Mouse (Mus musculus) MEL (cell line): Measurements from ENCODE around the gene D230025D16Rik. TPM values are rescaled to one million over a fixed set of nuclear protein-coding genes. Genes with fewer than 3 reads are reported as not detected.
"Not testable (repeated sequence)": the region's sequence is repeated elsewhere in the genome, so short reads cannot be mapped to it uniquely, and the experiment has no call there.

Experiments
- DNase-seq: peaks from one replicate; pipeline ENCODE4 v3.0.0; 2011; ENCODE audit warnings: low read depth, low spot score
- H3K27ac ChIP-seq: 2 replicates; pipeline ENCODE4 v1.5.1; 2012; ENCODE audit warnings: low read depth, mild to moderate bottlenecking, control low read depth, low read length, moderate library complexity; ENCODE audit not compliant: control insufficient read depth
- H3K27me3 ChIP-seq, 2 experiments: fragments of 150-350 bp in 1 of 2; sonication (generic) in 1 of 2; 2 replicates each; pipeline ENCODE4 v1.6.1; 2012; ENCODE audit warnings: low read length in 2 of 2, mild to moderate bottlenecking in 2 of 2, improper control_type of control experiment in 1 of 2, moderate library complexity in 1 of 2; ENCODE audit not compliant: insufficient read depth in 2 of 2, control insufficient read depth in 1 of 2
- H3K36me3 ChIP-seq, 2 experiments: 2 replicates each; pipeline ENCODE4 v1.6.1; 2012 to 2014; ENCODE audit warnings: low read length in 2 of 2, improper control_type of control experiment in 1 of 2, inconsistent platforms in 1 of 2, mild to moderate bottlenecking in 1 of 2; ENCODE audit not compliant: insufficient read depth in 2 of 2, control insufficient read depth in 1 of 2
- H3K4me1 ChIP-seq, 2 experiments: fragments of 150-350 bp in 1 of 2; sonication (generic) in 1 of 2; 2 replicates each; pipeline ENCODE4 v1.6.1; 2012; ENCODE audit warnings: low read length in 2 of 2, improper control_type of control experiment in 1 of 2, mild to moderate bottlenecking in 1 of 2; ENCODE audit not compliant: insufficient read depth in 2 of 2, control insufficient read depth in 1 of 2
- H3K4me3 ChIP-seq, 2 experiments: fragments of 150-350 bp in 1 of 2; sonication (generic) in 1 of 2; 2 replicates each; pipeline ENCODE4 v1.5.1; 2012; ENCODE audit warnings: low read depth in 2 of 2, low read length in 2 of 2, mild to moderate bottlenecking in 2 of 2, moderate library complexity in 2 of 2, control low read depth in 1 of 2, improper control_type of control experiment in 1 of 2; ENCODE audit not compliant: control insufficient read depth in 1 of 2, insufficient read depth in 1 of 2
- H3K79me2 ChIP-seq: 2 replicates; pipeline ENCODE4 v1.6.1; 2012; ENCODE audit warnings: mild to moderate bottlenecking, low read length, moderate library complexity; ENCODE audit not compliant: control insufficient read depth, poor library complexity, insufficient read depth
- H3K9ac ChIP-seq: 2 replicates; pipeline ENCODE4 v1.6.1; 2012; ENCODE audit warnings: low read depth, mild to moderate bottlenecking, control low read depth, low read length, moderate library complexity; ENCODE audit not compliant: control insufficient read depth, poor library complexity, severe bottlenecking
- H3K9me3 ChIP-seq: fragments of 150-350 bp; sonication (generic); replicated peaks from 2 replicates; pipeline ENCODE4 v1.6.1; 2012; ENCODE audit warnings: mild to moderate bottlenecking, low read length, improper control_type of control experiment, moderate library complexity; ENCODE audit not compliant: insufficient read depth
- CHD1 ChIP-seq: IDR thresholded peaks from 2 replicates; pipeline ENCODE4 v1.6.1; 2012; ENCODE audit warnings: low read depth, mild to moderate bottlenecking, inconsistent platforms, low read length, improper control_type of control experiment
- CHD2 ChIP-seq: IDR thresholded peaks from 2 replicates; pipeline ENCODE4 v1.6.1; 2011; ENCODE audit warnings: low read length, improper control_type of control experiment
- CTCF ChIP-seq, 3 experiments: IDR thresholded peaks in 2 of 3; conservative IDR thresholded peaks in 1 of 3; 2 replicates each; pipeline ENCODE4 v1.5.1; 2011 to 2012; ENCODE audit warnings: low read length in 3 of 3, low read depth in 2 of 3, mild to moderate bottlenecking in 2 of 3, improper control_type of control experiment in 1 of 3, inconsistent platforms in 1 of 3, mixed read lengths in 1 of 3, moderate library complexity in 1 of 3; ENCODE audit not compliant: control insufficient read depth in 1 of 3, insufficient read depth in 1 of 3, poor library complexity in 1 of 3, severe bottlenecking in 1 of 3
- EP300 ChIP-seq, 2 experiments: IDR thresholded peaks; 2 replicates each; pipeline ENCODE4 v1.6.1; 2011; ENCODE audit warnings: improper control_type of control experiment in 2 of 2, low read length in 2 of 2, low read depth in 1 of 2, mild to moderate bottlenecking in 1 of 2
- JUND ChIP-seq: IDR thresholded peaks from 2 replicates; pipeline ENCODE4 v1.6.1; 2011; ENCODE audit warnings: low read depth, mild to moderate bottlenecking, improper control_type of control experiment, low read length
- MEF2A ChIP-seq: IDR thresholded peaks from 2 replicates; pipeline ENCODE4 v1.6.1; 2014; ENCODE audit warnings: low read depth, mild to moderate bottlenecking, inconsistent platforms, low read length, improper control_type of control experiment; ENCODE audit not compliant: poor library complexity, insufficient replicate concordance, severe bottlenecking; ENCODE audit errors: extremely low read depth
- MYB ChIP-seq: IDR thresholded peaks from 2 replicates; pipeline ENCODE4 v1.6.1; 2011; ENCODE audit warnings: mild to moderate bottlenecking, low read depth, low read length, improper control_type of control experiment
- MYC ChIP-seq: IDR thresholded peaks from 2 replicates; pipeline ENCODE4 v1.6.1; 2011; ENCODE audit warnings: low read depth, mild to moderate bottlenecking, low read length, improper control_type of control experiment, moderate library complexity
- NRF1 ChIP-seq: IDR thresholded peaks from 2 replicates; pipeline ENCODE4 v1.6.1; 2014; ENCODE audit warnings: low read depth, mild to moderate bottlenecking, inconsistent platforms, low read length, improper control_type of control experiment, moderate library complexity; ENCODE audit not compliant: poor library complexity, insufficient read depth, severe bottlenecking
- POLR2A ChIP-seq, 2 experiments: IDR thresholded peaks; 2 replicates each; pipeline ENCODE4 v1.6.1; 2011 to 2012; ENCODE audit warnings: low read length in 2 of 2, mild to moderate bottlenecking in 2 of 2, control low read depth in 1 of 2, improper control_type of control experiment in 1 of 2, low read depth in 1 of 2, moderate library complexity in 1 of 2; ENCODE audit not compliant: control insufficient read depth in 1 of 2, insufficient read depth in 1 of 2, poor library complexity in 1 of 2
- RAD21 ChIP-seq: IDR thresholded peaks from 2 replicates; pipeline ENCODE4 v1.6.1; 2011; ENCODE audit warnings: mild to moderate bottlenecking, low read depth, low read length, improper control_type of control experiment
- SMC3 ChIP-seq: IDR thresholded peaks from 2 replicates; pipeline ENCODE4 v1.6.1; 2011; ENCODE audit warnings: low read depth, low read length, improper control_type of control experiment
- USF1 ChIP-seq: IDR thresholded peaks from 2 replicates; pipeline ENCODE4 v1.6.1; 2014; ENCODE audit warnings: low read depth, mild to moderate bottlenecking, inconsistent platforms, low read length, improper control_type of control experiment, moderate library complexity
- USF2 ChIP-seq, 2 experiments: IDR thresholded peaks; 2 replicates each; pipeline ENCODE4 v1.6.1; 2011 to 2012; ENCODE audit warnings: improper control_type of control experiment in 2 of 2, low read length in 2 of 2, borderline replicate concordance in 1 of 2, inconsistent platforms in 1 of 2, low read depth in 1 of 2, mild to moderate bottlenecking in 1 of 2; ENCODE audit not compliant: insufficient read depth in 1 of 2
- ZMIZ1 ChIP-seq: IDR thresholded peaks from 2 replicates; pipeline ENCODE4 v1.6.1; 2012; ENCODE audit warnings: low read depth, mild to moderate bottlenecking, inconsistent platforms, low read length, improper control_type of control experiment, moderate library complexity
- polyA plus RNA-seq, 2 experiments: library from polyadenylated mRNA; stranded (reverse) in 1 of 2; unstranded in 1 of 2; fragments of >175 nt in 1 of 2; fragments of >200 nt in 1 of 2; gene quantifications; 2 replicates each; pipeline versions ENCODE4 v1.2.1 to v1.2.4; 2012; ENCODE audit warnings: low replicate concordance in 2 of 2, low read depth in 1 of 2; ENCODE audit not compliant: insufficient read length in 2 of 2, insufficient read depth in 1 of 2, missing spikeins in 1 of 2
- total RNA-seq: library from RNA; depleted of rRNA; stranded (reverse); fragments of 300-350 nt; gene quantifications from 2 replicates; pipeline ENCODE4 v1.2.3, GENCODE M21; 2012

The D230025D16Rik gene
- total and polyA plus RNA-seq, 3 experiments = 18.3 to 22.4 TPM; not detected in 1

DNA sequence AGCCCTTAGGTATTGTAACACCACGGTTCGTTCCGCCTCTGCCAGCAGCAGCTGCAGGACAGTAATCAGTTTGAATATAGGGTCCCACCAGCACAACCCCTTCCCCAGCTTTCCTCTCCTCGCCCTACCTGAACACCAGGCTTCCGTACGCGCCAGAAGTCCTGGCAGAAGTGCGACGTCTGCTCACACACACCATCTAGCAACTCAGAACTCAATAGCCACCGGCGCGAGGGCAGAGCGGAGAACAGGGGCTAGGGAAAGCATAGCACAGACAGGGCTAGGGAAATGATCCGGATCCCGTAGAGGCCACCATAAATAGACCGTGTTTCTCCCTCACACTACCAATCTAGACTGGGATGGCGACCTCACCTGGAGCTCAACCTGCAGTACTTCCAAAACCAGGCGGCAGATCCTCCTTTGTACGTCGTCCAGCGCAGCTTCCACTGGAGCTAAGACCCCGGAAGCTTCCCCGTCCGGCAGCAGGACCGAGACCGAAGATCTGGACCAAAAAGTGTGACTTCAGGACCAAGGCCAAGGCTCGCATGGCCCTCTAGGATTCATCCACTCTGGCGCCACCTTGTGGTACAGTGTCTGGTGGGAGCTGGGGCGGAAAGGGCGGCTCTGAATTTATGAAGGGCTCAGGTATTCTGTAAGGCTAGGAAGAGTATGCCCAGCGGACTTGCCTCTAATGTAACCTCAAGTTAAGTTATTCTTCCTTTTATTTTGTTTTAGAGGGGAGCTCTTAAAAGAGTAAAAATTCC lies 65.8 kb downstream of the D230025D16Rik start (continued):
- TF ChIP-seq MEF2A (no peak), EP300 (IDR thresholded peaks at IDR 0.05; ENCODE audit: low read depth in 1 of 2, low read length in 2 of 2) (0 out of 4 replicates have a peak, but pooled peaks of 1 of the 2 experiments have one; percentile 25), CHD1 (no peak)

DNA sequence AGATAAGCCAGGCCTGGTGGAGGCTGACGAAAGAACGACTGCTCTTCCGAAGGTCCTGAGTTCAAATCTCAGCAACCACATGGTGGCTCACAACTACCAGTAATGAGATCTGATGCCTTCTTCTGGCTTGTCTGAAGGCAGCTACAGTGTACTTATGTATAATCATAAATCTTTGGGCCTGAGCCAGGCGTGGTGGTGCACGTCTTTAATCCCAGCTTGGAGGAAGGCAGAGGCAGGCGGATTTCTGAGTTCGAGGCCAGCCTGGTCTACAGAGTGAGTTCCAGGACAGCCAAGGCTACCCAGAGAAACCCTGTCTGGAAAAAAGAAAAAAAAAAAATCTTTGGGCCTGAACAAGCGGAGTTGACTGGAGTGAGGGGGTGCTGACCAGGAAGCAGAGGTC lies 66.4 kb downstream of the D230025D16Rik start:
- not testable (repeated sequence) for H3K36me3 ChIP-seq, H3K27ac ChIP-seq, H3K79me2 ChIP-seq, DNase-seq, H3K27me3 ChIP-seq, H3K9ac ChIP-seq, H3K9me3 ChIP-seq, H3K4me3 ChIP-seq
- H3K4me1 ChIP-seq = peaks cover 4 to 16% of the 10 kb centered on the region in 2 experiments; a peak in 3 of 4 replicates

DNA sequence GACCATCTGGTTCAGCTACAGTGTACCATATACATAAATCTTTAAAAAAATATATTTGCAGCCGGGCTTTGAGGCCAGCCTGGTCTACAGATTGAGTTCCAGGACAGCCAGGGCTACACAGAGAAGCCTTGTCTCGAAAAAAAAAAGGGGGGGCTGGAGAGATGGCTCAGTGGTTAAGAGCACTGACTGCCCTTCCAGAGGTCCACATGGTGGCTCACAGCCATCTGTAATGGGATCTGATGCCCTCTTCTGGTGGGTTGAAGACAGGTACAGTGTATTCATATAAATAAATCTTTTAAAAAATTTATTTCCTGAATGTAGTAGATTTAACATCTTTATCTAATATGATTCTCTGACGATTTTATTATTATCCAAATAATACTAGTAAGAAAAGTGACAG lies 66.9 kb downstream of the D230025D16Rik start:
- H3K4me3 ChIP-seq, H3K36me3 ChIP-seq, H3K79me2 ChIP-seq, H3K27me3 ChIP-seq, H3K27ac ChIP-seq, H3K9me3 ChIP-seq, H3K9ac ChIP-seq: not testable (repeated sequence)
- peak; percentile 47 for DNase-seq
- peak; percentile 20 for TF ChIP-seq RAD21
- peak; percentile 45 for TF ChIP-seq SMC3
- peak; percentile 13 to 52 (median 43); a peak in 4 of 6 replicates for TF ChIP-seq CTCF (IDR thresholded peaks at IDR 0.05 in 2 of 3, conservative IDR thresholded peaks at IDR 0.05 in 1 of 3; ENCODE audit: control insufficient read depth in 1 of 3, insufficient read depth in 1 of 3, low read depth in 2 of 3, low read length in 3 of 3, poor library complexity in 1 of 3, severe bottlenecking in 1 of 3)
- peak; percentile 60; the same call in 1 of the 2 replicates for TF ChIP-seq MYC
- H3K4me1 ChIP-seq = peaks cover 5 to 20% of the 10 kb centered on the region in 2 experiments

DNA sequence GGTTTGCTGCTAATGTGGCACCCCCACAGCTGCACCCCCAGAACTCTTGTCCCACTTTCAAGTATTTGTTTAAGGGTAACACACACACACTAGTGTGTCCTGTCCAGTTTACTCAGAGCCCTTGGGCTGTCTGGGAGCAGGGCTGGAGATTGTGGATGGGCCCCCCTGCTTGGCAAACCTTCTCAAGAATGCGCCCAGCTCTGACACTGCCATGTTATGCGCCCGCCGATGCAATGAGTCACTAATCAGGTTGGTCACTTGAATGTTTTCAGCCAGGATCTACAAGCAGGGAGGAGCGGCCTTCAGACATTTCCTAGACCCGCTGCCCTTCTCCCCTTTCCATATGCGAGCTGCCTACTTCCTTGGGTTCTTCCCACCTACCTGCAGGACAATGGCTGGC lies 67.5 kb downstream of the D230025D16Rik start:
- no peak overlapping the region for H3K4me3 ChIP-seq
- no peak for TF ChIP-seq USF2 (IDR thresholded peaks at IDR 0.05; ENCODE audit: borderline replicate concordance in 1 of 2, insufficient read depth in 1 of 2, low read depth in 1 of 2, low read length in 2 of 2)
- no peak for TF ChIP-seq EP300 (IDR thresholded peaks at IDR 0.05; ENCODE audit: low read depth in 1 of 2, low read length in 2 of 2)
- no peak for TF ChIP-seq MYB
- no peak for TF ChIP-seq USF1
- TF ChIP-seq JUND = no peak
- TF ChIP-seq MEF2A = no peak
- no peak for TF ChIP-seq POLR2A (IDR thresholded peaks at IDR 0.05; ENCODE audit: control insufficient read depth in 1 of 2, insufficient read depth in 1 of 2, low read depth in 1 of 2, low read length in 2 of 2, poor library complexity in 1 of 2)
- TF ChIP-seq ZMIZ1 = no peak
- no peak for TF ChIP-seq NRF1
- TF ChIP-seq CHD2 = no peak
- H3K36me3 ChIP-seq = peaks cover 0 to 2% of the 10 kb centered on the region in 2 experiments; a peak in 1 of 4 replicates
- H3K4me1 ChIP-seq = peaks cover 6 to 18% of the 10 kb centered on the region in 2 experiments
- no peak for DNase-seq
- no peak overlapping the region for H3K9ac ChIP-seq
- no peak overlapping the region for H3K27ac ChIP-seq
- H3K9me3 ChIP-seq = no peaks in the 10 kb centered on the region
- peaks cover 2% of the 10 kb centered on the region; the same call in 1 of the 2 replicates for H3K79me2 ChIP-seq
- no peaks in the 10 kb centered on the region for H3K27me3 ChIP-seq
